Mouse (Mus musculus) neural tube, embryonic 12.5 days (tissue): ENCODE results near the gene Ctla4. TPM values are rescaled to one million over a fixed set of nuclear protein-coding genes. Genes with fewer than 3 reads are reported as not detected.

Source experiments
- ATAC-seq: fragments of 200-750 bp; cut with Nextera tagmentation; 2 replicates; pipeline ENCODE4 v1.8.0; 2017; ENCODE audit warnings: low read depth, mild to moderate bottlenecking, moderate TSS enrichment, moderate library complexity; ENCODE audit not compliant: low FRiP score
- H3K27ac ChIP-seq: fragments of 300-500 bp; sonication (generic); 2 replicates; pipeline ENCODE4 v1.5.1; 2016
- H3K27me3 ChIP-seq: fragments of 300-500 bp; sonication (generic); replicated peaks from 2 replicates; pipeline ENCODE4 v1.6.1; 2016; ENCODE audit warnings: mild to moderate bottlenecking
- H3K36me3 ChIP-seq: fragments of 300-500 bp; sonication (generic); 2 replicates; pipeline ENCODE4 v1.6.1; 2016; ENCODE audit warnings: mild to moderate bottlenecking
- H3K4me1 ChIP-seq: fragments of 300-500 bp; sonication (generic); 2 replicates; pipeline ENCODE4 v1.6.1; 2016
- H3K4me2 ChIP-seq: fragments of 300-500 bp; sonication (generic); replicated peaks from 2 replicates; pipeline ENCODE4 v1.6.1; 2016; ENCODE audit warnings: mild to moderate bottlenecking
- H3K4me3 ChIP-seq: fragments of 300-500 bp; sonication (generic); 2 replicates; pipeline ENCODE4 v1.5.1; 2016
- H3K9ac ChIP-seq: fragments of 300-500 bp; sonication (generic); 2 replicates; pipeline ENCODE4 v1.6.1; 2016; ENCODE audit warnings: mild to moderate bottlenecking
- H3K9me3 ChIP-seq: fragments of 300-500 bp; sonication (generic); 2 replicates; pipeline ENCODE4 v1.6.1; 2016; ENCODE audit warnings: mild to moderate bottlenecking
- WGBS: fragments of 180-500 bp; shearing (Covaris S2); methylation state at CpG from one replicate; pipeline ENCODE4 v1.1.7; 2016; 5-methylcytosine and 5-hydroxymethylcytosine counted together
- polyA plus RNA-seq: library from polyadenylated mRNA; unstranded; fragments of >200 nt; fragmentation: Nextera tagmentation; extraction: Ambion mirVana; gene quantifications from 2 replicates; pipeline ENCODE4 v1.2.1, GENCODE M21; 2016

Ctla4 gene
- polyA plus RNA-seq, 1 experiment from 2014 or later = not detected

GRCm38 (mm10) chr1:60907466-60907865 is 20.7 kb downstream of the Ctla4 start:
- Histone ChIP-seq H3K4me3 (no peak overlapping the region), H3K4me2 (no peak overlapping the region), H3K27ac (no peak overlapping the region), H3K4me1 (no peaks in the 10 kb centered on the region), H3K9ac (no peak overlapping the region), H3K36me3 (no peaks in the 10 kb centered on the region), H3K9me3 (no peaks in the 10 kb centered on the region), H3K27me3 (no peaks in the 10 kb centered on the region)
- 95% methylated on average over 3 of the region's 3 CpGs for WGBS
- ATAC-seq = no peak

GRCm38 (mm10) chr1:60908751-60909161 is 22.0 kb downstream of the Ctla4 start:
- no peak for ATAC-seq
- no peak overlapping the region for H3K9ac ChIP-seq
- H3K4me1 ChIP-seq = no peaks in the 10 kb centered on the region
- H3K27me3 ChIP-seq = no peaks in the 10 kb centered on the region
- H3K4me3 ChIP-seq = no peak overlapping the region
- no peak overlapping the region for H3K4me2 ChIP-seq
- no peaks in the 10 kb centered on the region for H3K36me3 ChIP-seq
- no peak overlapping the region for H3K27ac ChIP-seq
- H3K9me3 ChIP-seq = no peaks in the 10 kb centered on the region
- 86% methylated on average over 9 of the region's 9 CpGs for WGBS

- 67% methylated on average over 1 of the region's 1 CpGs for WGBS
- no peaks in the 10 kb centered on the region for H3K27me3 ChIP-seq
- H3K4me1 ChIP-seq = no peaks in the 10 kb centered on the region
- no peak for ATAC-seq
- H3K4me3 ChIP-seq = no peak overlapping the region
- no peak overlapping the region for H3K4me2 ChIP-seq
- no peaks in the 10 kb centered on the region for H3K36me3 ChIP-seq
- H3K27ac ChIP-seq = no peak overlapping the region
- no peak overlapping the region for H3K9ac ChIP-seq
- no peaks in the 10 kb centered on the region for H3K9me3 ChIP-seq
Observed at GRCm38 (mm10) chr1:60909746-60910145, 22.9 kb downstream of the Ctla4 start.

GRCm38 (mm10) chr1:60910796-60911195 is 24.0 kb downstream of the Ctla4 start:
- Histone ChIP-seq H3K27ac (no peak overlapping the region), H3K27me3 (no peaks in the 10 kb centered on the region), H3K4me3 (no peak overlapping the region), H3K9me3 (no peaks in the 10 kb centered on the region), H3K9ac (no peak overlapping the region), H3K4me2 (no peak overlapping the region), H3K4me1 (no peaks in the 10 kb centered on the region), H3K36me3 (no peaks in the 10 kb centered on the region)
- WGBS = 47% methylated on average over 1 of the region's 1 CpGs
- ATAC-seq = no peak

- Histone ChIP-seq H3K27ac (no peak overlapping the region), H3K4me2 (no peak overlapping the region), H3K9ac (no peak overlapping the region), H3K36me3 (no peaks in the 10 kb centered on the region), H3K4me1 (no peaks in the 10 kb centered on the region), H3K9me3 (no peaks in the 10 kb centered on the region), H3K27me3 (no peaks in the 10 kb centered on the region), H3K4me3 (no peak overlapping the region)
- no peak for ATAC-seq
- WGBS = 93% methylated on average over 3 of the region's 3 CpGs
Observed at GRCm38 (mm10) chr1:60911631-60912030, 24.8 kb downstream of the Ctla4 start.

- Histone ChIP-seq H3K9me3 (no peaks in the 10 kb centered on the region), H3K4me1 (no peaks in the 10 kb centered on the region), H3K36me3 (no peaks in the 10 kb centered on the region), H3K27me3 (no peaks in the 10 kb centered on the region), H3K4me2 (no peak overlapping the region), H3K4me3 (no peak overlapping the region), H3K27ac (no peak overlapping the region), H3K9ac (no peak overlapping the region)
- ATAC-seq = no peak
- 90% methylated on average over 4 of the region's 4 CpGs for WGBS
Observed at GRCm38 (mm10) chr1:60913305-60913704, 26.5 kb downstream of the Ctla4 start.

GRCm38 (mm10) chr1:60916281-60916781 is 29.5 kb downstream of the Ctla4 start:
- no peaks in the 10 kb centered on the region for H3K9me3 ChIP-seq
- no peak overlapping the region for H3K4me2 ChIP-seq
- H3K27me3 ChIP-seq = no peaks in the 10 kb centered on the region
- H3K4me3 ChIP-seq = no peak overlapping the region
- H3K9ac ChIP-seq = no peak overlapping the region
- no peak for ATAC-seq
- 76% methylated on average over 10 of the region's 10 CpGs for WGBS
- peaks cover 3% of the 10 kb centered on the region; the same call in 1 of the 2 replicates for H3K4me1 ChIP-seq
- no peak overlapping the region for H3K27ac ChIP-seq
- H3K36me3 ChIP-seq = no peaks in the 10 kb centered on the region

- Histone ChIP-seq H3K36me3 (no peaks in the 10 kb centered on the region), H3K4me1 (peaks cover 3% of the 10 kb centered on the region; the same call in 1 of the 2 replicates), H3K27ac (no peak overlapping the region), H3K4me3 (no peak overlapping the region), H3K27me3 (no peaks in the 10 kb centered on the region), H3K9me3 (no peaks in the 10 kb centered on the region), H3K9ac (no peak overlapping the region), H3K4me2 (no peak overlapping the region)
- ATAC-seq = 0 out of 2 replicates have a peak, but pooled peaks have one; percentile 29
- 79% methylated on average over 24 of the region's 24 CpGs for WGBS
Observed at GRCm38 (mm10) chr1:60920493-60921355, 33.9 kb downstream of the Ctla4 start.

- WGBS = 87% methylated on average over 3 of the region's 3 CpGs
- Histone ChIP-seq H3K27me3 (no peaks in the 10 kb centered on the region), H3K4me1 (no peaks in the 10 kb centered on the region), H3K9ac (no peak overlapping the region), H3K4me2 (no peak overlapping the region), H3K9me3 (no peaks in the 10 kb centered on the region), H3K4me3 (no peak overlapping the region), H3K27ac (no peak overlapping the region), H3K36me3 (no peaks in the 10 kb centered on the region)
- ATAC-seq = no peak
Observed at GRCm38 (mm10) chr1:60929036-60929435, 42.2 kb downstream of the Ctla4 start.

GRCm38 (mm10) chr1:60930397-60930796 is 43.6 kb downstream of the Ctla4 start:
- ATAC-seq = no peak
- Histone ChIP-seq H3K4me1 (no peaks in the 10 kb centered on the region), H3K4me2 (no peak overlapping the region), H3K9ac (no peak overlapping the region), H3K36me3 (no peaks in the 10 kb centered on the region), H3K4me3 (no peak overlapping the region), H3K27me3 (no peaks in the 10 kb centered on the region), H3K9me3 (no peaks in the 10 kb centered on the region), H3K27ac (no peak overlapping the region)
- 90% methylated on average over 7 of the region's 7 CpGs for WGBS

- WGBS = 46% methylated on average over 8 of the region's 8 CpGs
- Histone ChIP-seq H3K4me2 (no peak overlapping the region), H3K27ac (no peak overlapping the region), H3K27me3 (no peaks in the 10 kb centered on the region), H3K9me3 (no peaks in the 10 kb centered on the region), H3K9ac (no peak overlapping the region), H3K36me3 (no peaks in the 10 kb centered on the region), H3K4me3 (no peak overlapping the region), H3K4me1 (no peaks in the 10 kb centered on the region)
- no peak for ATAC-seq
Observed at GRCm38 (mm10) chr1:60935968-60936581, 49.3 kb downstream of the Ctla4 start.

GRCm38 (mm10) chr1:60936963-60937711 is 50.3 kb downstream of the Ctla4 start:
- Histone ChIP-seq H3K27ac (no peak overlapping the region), H3K4me2 (no peak overlapping the region), H3K4me3 (no peak overlapping the region), H3K27me3 (no peaks in the 10 kb centered on the region), H3K9me3 (no peaks in the 10 kb centered on the region), H3K36me3 (no peaks in the 10 kb centered on the region), H3K9ac (no peak overlapping the region), H3K4me1 (no peaks in the 10 kb centered on the region)
- ATAC-seq = no peak
- WGBS = 79% methylated on average over 6 of the region's 6 CpGs
